Mouse (Mus musculus) C2C12 (cell line): Measurements from ENCODE around the gene Syce1.

Experiments
- CTCF ChIP-seq: IDR thresholded peaks from one replicate; pipeline ENCODE4 v1.5.1; 2011; ENCODE audit not compliant: control insufficient read depth, insufficient read depth, insufficient read length
- FOSL1 ChIP-seq: IDR thresholded peaks from one replicate; pipeline ENCODE4 v1.8.0; 2011; ENCODE audit warnings: mild to moderate bottlenecking, low read length; ENCODE audit not compliant: poor library complexity, insufficient read depth, severe bottlenecking
- MYOG ChIP-seq: IDR thresholded peaks from one replicate; pipeline ENCODE4 v1.6.1; 2011; ENCODE audit not compliant: control insufficient read depth, insufficient read length; ENCODE audit errors: extremely low read depth
- USF1 ChIP-seq: IDR thresholded peaks from one replicate; pipeline ENCODE4 v1.6.1; 2011; ENCODE audit warnings: low read depth, mild to moderate bottlenecking, control low read depth, moderate library complexity

DNA sequence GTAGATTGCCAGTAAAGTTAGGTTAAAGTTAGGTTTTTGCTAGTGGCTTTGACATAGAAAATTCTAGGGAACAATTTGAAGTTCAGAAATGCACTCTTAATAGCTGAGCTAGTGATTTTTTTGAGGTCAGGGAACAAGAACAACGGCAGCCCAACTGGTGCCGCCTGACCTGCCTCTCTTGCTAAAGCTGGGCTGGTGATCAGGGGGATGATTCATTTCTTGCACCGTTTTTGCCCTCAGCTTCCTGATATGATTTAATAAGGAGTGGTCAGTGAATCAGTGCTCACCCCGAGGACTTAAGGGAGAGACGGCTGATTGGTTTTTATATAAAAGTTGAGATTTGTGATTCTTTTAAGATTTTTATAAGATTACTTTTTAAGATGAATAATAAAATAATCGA, 43.8 kb upstream of the Syce1 start:
- TF ChIP-seq CTCF (no peak), MYOG (no peak), USF1 (no peak), FOSL1 (no peak)
